Mouse (Mus musculus) kidney, adult 18-20 months (tissue): ENCODE measurements around the gene Mtx1.
"Not testable (repeated sequence)": the region's sequence is repeated elsewhere in the genome, so short reads cannot be mapped to it uniquely, and the experiment has no call there.

Experiments used
- DNase-seq: peaks from one replicate; pipeline ENCODE4 v3.0.0; 2021

The Mtx1 gene

DNA sequence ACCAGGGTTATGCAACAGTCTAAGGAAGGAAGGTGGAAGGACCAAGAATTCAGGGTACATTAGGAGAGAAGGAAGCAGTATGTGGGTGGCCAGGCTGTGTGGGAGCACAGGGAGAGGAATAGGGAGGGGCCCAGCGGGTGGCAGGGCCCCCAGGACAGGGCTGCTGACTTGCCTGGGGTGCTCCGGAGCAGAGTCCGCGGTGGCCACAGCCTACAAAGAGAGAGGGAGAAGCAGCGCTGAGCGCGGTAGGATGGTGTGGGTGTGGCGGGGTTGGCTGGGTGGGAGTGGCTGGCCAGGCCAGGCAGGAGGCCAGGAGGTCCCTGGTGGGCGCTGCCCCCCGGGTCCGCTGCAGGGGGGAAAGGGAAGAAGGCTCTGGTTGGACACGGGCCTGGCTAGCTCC lies 11.6 kb upstream of the Mtx1 start:
- DNase-seq: peak; percentile 19

DNA sequence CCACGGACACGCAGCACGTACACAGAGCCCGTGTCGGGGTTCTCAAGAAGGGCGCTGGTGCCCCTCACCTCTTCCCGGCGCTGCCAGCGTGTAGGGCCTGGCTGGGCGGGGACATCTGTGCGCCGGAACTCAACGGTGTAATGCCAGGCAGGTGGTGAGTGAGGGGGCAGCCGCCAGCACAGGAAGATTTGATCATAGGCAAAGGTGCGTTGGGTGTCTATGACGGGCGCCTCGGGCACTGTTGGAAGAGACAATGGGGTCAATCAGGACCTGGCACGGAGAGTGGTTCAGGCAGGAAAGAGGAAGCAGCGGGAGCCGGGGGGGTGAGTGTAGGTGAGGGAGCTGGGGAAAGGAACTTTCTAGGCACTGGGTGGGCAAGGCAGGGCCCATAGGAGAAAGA lies 10.8 kb upstream of the Mtx1 start:
- no peak for DNase-seq

DNA sequence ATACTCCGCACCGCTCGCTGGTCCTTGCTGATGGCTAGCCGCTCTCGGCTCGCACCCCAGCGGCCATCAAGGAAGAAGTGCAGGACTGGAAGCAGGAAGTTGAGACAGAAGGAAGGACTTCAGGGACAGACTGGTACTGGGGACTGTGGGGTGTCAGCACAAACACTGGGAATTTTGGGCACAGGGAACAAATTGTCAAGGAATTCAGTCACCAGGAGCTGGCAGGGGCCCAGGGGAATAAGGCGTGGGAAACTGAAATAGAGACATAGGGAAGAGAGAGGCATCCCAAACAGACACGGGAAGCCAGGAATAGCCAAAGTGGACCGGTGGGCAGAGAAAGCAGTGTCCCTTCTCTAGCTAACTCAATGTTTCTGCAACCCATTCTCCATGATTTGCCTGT lies 9.6 kb upstream of the Mtx1 start:
- DNase-seq: no peak

DNA sequence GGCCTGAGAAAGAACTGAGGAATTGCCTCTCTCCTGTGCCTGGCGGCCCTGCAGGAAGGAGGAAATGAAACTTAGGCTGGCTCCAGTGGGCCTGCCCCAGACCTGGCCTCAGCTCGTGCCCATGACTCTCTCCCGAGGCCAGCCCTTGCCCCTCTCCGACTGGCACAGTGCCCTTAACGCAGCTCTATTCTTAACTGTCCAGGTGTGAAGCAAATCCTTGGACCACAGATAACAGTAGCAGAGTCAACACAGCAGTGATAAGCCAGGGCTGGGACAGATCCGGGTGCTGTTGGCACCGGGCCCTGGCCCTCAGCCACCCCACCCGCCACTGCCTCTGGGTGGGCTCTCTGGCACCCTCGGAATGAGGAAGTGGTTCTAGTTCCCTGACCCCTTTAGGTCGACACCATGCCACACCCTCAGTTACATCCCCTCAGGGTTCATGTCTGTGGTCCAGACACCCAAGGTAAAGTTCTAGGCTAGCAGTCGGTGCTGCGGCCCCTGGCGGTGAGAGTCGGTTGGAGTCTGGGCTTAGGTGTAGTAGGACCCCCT lies 6.7 kb upstream of the Mtx1 start:
- peak; percentile 14 for DNase-seq

DNA sequence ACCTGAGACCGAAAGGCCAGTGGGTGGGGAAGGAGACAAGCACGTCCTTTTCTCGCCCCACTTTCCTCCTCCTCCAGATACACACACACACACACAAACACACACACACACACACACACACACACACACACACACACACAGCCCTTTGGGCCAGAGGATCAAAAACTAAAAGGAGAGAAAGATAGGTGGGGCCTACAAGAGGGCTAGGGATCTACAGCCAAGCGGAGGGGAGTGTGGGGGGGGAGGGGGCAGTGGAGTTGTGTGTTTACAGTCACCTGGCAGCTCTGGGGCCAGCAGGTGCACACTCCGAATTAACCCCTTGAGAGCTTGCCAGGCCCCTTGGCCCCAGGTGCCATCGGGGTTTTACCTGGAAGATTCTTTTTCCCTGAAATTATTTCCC lies 5.7 kb upstream of the Mtx1 start:
- DNase-seq: no peak

DNA sequence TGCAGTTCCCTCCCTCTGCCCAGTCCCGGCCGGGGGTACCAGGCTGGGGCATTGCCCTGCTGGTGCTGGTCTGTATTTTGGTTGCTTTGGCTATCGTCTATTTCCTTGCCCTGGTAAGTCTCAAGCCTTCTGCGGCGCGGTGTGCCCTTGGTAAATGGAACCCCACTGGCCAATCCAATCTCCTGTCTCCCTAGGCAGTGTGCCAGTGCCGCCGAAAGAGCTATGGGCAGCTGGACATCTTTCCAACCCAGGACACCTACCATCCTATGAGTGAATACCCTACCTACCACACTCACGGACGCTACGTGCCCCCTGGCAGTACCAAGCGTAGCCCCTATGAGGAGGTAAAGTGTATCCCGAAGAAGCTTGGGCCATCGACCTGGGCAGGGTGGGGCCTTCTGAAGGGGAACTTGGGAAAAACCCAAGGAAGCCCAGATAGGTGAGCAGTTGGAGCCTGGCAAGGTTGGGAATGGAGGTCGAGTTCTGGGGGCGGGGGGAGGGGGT lies 4.9 kb upstream of the Mtx1 start:
- no peak for DNase-seq

DNA sequence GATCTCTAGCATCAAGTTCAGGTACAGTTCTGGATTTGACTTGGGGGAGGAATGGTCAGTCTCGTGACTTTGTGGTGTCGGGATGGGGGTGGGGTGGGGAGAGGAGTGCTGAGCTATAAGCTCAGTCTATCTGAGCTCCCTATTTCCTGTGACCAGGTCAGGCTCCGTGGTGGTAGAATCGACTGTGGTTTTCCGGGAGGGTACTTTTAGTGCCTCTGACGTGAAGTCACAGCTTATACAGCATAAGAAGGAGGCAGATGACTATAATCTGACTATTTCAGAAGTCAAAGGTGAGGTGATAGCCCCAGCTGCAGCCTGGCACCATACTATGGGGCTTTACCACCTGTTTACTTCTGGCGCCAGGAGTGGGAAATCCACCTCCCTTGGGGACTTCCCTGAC lies 4.5 kb upstream of the Mtx1 start:
- no peak for DNase-seq

DNA sequence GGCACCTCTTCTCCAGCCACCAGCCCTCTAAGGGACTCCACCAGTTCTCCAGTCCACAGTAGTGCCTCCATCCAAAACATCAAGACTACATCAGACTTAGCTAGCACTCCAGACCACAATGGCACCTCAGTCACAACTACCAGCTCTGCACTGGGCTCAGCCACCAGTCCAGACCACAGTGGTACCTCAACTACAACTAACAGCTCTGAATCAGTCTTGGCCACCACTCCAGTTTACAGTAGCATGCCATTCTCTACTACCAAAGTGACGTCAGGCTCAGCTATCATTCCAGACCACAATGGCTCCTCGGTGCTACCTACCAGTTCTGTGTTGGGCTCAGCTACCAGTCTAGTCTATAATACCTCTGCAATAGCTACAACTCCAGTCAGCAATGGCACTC lies 3.7 kb upstream of the Mtx1 start:
- no peak for DNase-seq

DNA sequence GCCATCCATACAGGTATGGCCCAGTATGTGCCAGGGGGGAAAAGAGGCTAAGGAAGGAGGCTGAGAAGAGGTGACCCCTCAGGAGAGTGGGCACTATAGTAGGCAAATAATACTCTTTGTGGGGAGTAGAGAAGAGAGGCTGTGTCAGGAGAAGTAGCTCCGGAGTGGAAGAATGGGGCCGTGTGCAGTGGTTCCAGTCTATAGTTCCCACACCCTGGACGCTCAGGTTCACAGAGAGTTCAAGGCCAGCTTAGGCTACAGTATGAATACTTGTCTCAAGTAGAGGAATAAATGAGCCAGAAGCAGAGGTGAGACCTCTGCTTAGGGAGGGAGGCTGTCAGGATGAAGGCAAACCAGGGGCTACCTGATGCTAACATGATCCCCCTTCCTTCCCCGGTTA lies 2.4 kb upstream of the Mtx1 start:
- no peak for DNase-seq

DNA sequence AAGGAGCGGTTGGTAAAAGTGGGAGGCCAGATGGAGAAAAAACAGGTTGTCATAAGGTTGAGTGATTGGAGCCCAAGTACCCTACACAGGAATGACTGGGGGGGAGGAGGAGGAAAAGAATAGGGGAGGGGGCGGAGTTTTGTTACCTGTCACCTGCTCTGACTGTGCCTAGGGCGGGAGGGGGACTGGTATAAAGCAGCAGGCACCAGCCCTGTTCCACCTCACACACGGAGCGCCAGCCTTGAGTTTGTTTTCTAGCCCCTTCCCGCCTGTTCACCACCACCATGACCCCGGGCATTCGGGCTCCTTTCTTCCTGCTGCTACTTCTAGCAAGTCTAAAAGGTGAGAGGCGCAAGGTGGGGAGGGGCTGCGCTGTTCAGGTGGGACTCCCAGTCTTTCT lies 1.9 kb upstream of the Mtx1 start, which contains the start of gene Muc1:
TSS of gene Muc1 (plus strand) at position 222 of the 400 bp plus-strand sequence.
- DNase-seq: no peak

DNA sequence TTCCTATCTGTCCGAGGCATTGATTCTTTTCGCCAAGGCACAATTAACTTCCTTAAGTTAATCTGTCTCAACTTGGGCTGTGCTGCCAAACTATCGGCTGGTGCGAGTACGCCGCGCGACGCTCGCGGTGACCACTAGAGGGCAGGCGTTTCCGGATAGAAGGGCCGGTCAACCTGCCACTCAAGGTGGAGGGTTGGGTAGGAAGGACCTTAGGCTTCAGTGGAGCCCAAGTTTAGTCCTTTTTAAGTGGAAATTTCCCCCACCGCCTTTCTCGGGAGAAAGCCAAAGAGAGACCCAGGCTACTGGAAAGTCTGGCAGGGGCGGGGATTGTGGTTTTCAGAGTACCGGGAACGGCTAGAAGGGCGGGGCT lies 1.3 kb upstream of the Mtx1 start:
- peak; percentile 93 for DNase-seq

DNA sequence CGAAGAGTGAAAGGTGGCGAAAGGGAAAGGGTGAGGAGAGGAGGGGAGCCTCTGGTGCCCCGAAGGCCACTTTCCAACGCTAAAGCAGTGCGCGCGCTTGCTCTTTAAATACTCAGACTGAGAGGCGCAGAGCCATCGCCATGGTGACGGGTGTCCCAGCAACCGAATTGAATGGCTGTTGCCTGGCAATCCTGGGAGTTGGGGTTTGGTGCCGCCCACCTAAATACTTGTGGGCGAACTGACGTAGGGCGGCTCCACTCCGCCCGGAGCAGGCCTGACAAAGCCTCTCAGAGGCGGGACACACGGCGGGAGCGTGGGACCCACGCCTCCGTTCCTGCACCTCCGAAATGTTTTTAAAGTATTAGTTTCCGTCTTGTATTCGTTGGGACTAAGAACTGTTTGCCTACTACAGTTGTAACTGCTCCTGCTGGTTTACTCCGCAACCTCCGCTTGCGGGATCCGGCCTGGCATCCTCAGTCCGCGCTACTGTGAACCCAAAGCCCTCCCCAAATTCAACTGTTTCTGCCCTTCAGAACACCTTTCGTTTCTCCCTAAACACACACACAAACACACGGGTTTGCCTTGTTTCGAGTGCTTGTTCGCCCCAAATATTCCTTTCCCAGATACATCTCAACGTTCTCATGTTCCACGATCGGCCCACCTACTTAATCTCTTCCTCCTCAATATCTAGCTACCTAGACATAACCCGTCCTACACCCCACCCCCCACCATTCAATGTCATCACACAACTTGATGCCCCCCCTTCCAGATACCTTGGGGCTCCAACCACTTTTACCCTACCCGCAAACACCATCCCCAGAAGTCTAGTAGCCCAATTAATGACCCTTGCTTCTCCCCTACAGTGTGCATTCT lies 655 bp upstream of the Mtx1 start:
- peak; percentile 86 for DNase-seq

DNA sequence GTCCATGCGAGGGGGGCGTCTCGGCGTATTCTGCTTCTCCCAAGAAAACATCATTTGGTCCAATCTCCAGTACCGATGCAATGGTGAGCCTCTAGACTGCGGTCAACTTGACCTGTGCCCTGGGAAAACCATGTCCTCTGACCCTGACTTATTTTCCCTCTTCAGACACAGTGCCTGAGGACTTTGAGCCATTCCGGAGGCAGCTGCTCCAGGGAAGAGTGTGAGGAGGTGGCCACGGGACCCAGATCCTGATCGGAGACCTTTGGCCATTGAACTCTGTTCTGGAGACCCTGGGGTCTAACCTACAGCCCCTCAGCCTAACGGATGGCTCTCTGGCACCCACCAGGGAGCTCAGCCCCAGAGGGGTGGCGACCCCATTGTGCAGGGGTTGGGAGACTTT lies 527 bp downstream of the Mtx1 start:
- DNase-seq: no peak

DNA sequence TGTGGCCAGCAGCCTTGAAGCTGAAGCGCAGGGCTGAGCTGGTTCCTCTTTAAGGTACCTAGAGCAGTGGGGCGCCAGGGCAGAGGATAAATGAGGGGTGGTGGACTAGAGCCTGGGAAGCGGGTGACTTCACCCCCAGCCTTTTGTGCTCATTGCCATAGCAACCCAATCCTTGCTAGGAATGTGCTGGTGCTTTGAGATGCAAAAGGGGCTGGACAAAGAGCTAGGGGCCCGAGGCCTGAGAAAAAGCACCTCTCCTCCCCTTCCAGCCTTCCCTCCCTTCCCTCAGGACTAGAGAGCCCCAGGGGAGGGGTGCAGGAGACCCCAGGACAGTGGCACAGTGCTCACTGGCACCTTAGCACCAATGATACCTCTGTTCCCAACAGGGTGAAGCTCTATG lies 970 bp downstream of the Mtx1 start:
- no peak for DNase-seq

DNA sequence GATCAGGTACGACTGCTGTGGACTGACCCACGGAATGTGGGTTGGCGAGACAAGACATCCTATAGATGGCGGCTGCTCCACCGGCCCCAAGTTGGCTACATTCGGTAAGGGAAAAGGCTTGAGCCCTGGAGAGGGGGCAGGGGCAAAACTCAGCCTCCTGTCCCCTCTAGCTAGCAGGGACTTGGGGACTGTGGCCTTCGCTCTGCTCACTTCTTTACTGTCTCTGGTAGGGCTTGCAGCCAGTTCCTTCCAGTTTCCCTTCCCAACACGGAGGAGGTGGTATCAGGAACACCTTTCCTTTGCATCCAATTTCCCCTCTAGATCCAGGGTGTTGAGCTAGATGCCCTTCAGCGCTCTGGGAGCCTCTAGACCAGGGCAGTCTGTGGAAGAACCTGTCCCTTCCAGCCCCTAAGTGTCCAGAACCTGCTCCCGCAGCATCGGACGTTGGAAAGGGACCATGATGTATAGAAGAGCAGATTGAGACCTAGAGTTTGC lies 1.5 kb downstream of the Mtx1 start:
- DNase-seq: no peak

DNA sequence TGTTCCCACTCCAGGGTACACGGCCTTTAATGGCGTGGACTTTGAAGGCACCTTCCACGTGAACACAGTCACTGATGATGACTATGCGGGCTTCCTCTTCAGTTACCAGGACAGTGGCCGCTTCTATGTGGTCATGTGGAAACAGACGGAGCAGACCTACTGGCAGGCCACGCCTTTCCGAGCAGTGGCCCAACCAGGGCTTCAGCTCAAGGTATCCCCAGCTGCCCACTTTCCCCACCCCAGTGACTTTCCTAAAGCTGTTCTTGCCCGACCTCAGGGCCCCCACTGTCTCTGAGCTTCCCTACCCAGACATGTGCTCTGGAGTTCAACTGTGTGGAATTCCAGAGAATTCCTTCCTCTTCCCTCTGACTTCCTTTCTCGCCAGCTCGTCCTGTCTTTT lies 2.1 kb downstream of the Mtx1 start:
- no peak for DNase-seq

DNA sequence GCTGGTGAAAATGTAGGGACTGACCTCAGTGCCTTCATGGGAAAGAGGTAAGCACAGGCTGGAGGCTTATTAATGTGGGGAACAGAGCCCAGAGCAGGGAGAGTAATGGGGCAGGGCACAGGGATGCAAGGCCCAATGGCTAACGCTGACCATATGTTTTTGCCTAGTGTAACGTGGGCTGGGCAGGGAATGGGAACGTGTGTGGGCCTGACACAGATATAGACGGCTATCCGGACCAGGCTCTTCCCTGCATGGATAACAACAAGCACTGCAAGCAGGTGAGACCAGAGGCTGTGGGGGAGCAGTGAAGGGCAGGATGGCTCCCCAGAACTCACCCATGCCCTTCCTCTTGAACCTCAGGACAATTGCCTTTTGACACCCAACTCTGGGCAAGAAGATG lies 5.7 kb downstream of the Mtx1 start:
- no peak for DNase-seq

DNA sequence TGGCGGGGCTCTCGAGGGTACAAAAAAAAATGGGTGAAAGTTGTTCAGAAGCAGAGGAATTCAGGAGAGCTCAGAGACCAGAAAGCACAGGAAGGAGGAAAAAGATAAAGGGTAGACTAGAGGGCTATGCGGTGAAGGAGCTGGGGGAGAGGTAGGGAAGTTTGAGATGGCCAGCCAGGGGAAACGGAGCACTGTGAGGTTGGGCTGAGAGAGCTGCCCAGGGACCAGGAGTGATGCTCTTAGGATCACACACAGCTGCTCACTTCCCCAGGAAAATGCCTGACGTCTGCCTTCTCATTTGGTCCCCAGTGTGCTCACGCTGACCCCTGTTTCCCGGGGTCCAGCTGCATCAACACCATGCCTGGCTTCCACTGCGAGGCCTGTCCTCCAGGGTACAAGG lies 7.3 kb downstream of the Mtx1 start:
- DNase-seq: no peak

DNA sequence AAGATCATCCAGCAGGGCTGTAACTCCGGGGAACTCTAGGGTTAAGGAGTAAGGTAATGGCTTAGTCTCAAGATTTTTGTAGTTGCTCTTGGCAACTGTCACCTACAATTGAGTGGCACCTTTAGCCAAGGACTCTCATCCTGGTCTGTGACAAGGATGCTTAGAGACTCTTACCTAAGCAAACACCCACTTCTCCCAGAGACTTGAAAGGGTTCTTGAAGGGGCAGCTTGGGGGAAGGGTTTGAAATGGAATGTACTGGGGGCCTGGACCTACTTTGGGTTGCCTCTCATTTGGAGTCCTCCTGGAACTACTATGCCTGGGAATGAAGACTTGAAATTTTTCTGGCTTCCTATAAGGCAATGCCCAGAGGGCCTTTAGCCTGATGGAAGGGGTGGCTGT lies 8.6 kb downstream of the Mtx1 start:
- DNase-seq: no peak

DNA sequence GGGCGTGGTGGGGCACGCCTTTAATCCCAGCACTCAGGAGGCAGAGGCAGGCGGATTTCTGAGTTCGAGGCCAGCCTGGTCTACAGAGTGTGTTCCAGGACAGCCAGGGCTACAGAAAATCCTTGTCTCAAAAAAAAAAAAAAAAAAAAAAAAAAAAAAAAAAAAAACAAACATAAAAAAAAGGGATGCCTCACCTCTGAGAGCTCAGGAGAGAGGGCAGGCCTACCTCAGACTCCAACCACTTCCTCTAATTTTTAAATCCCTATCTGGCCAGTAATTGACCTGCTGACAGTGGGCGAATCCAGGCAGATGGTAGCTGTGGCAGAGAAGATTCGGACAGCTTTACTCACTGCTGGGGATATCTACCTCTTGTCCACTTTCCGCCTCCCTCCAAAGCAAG lies 10.5 kb downstream of the Mtx1 start:
- not testable (repeated sequence) for DNase-seq

DNA sequence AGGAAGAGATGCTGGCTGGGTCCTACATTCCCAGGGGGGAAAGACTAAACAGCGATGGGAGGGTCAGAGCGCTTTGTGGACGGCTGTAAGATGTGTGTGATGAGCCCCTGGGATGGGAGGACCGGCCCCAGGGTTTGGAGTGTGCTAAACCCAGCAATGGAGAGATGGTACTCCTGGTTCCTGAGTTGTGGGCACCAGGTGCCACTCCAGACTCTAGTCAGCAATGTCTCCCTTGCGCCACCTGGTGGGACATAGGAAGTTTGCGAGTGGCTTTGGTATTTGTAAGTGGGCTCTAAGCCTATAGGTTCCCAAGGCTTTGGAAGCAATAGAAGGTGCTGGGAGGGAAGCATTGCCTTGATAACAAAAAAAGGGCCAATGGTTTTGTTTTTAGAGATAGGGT lies 11.0 kb downstream of the Mtx1 start:
- peak; percentile 88 for DNase-seq

DNA sequence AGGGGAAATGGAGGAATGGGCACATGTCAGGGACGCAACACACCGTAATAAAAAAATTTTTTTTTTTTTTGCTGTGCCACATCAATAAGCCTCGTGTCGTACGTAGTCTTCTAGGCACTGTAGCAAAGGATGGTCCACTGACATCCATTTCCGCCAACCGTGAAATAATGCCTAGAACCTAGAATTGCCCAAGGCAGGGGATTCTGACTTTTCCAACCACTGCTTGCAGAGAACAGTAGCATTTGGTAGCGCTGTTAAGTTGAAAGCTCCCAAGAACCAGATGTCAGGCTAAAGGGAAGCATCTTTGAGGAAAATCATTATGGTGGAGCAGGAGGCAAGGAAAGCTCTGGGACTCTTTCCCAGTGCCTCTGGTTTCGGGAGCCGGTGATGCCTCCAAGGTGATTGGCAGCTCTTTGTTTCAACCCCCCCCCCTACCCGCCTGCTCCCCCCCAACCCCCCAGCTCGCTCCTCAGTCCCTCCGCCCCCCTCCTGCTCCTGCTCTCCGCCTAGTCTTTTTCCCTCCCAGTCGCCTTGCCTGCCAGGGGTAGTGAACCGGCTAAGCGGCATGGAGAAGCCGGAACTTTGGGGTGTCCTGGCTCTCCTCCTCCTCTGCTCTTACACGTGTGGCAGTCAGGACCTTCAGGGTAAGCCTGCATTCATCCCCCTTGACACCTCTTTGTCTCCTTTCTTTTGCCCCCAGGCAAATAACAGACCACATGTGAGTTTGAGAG lies 12.0 kb downstream of the Mtx1 start, which contains the start of gene Thbs3:
TSS of gene Thbs3 (plus strand) at position 500 of the 731 bp plus-strand sequence.
- no peak for DNase-seq

DNA sequence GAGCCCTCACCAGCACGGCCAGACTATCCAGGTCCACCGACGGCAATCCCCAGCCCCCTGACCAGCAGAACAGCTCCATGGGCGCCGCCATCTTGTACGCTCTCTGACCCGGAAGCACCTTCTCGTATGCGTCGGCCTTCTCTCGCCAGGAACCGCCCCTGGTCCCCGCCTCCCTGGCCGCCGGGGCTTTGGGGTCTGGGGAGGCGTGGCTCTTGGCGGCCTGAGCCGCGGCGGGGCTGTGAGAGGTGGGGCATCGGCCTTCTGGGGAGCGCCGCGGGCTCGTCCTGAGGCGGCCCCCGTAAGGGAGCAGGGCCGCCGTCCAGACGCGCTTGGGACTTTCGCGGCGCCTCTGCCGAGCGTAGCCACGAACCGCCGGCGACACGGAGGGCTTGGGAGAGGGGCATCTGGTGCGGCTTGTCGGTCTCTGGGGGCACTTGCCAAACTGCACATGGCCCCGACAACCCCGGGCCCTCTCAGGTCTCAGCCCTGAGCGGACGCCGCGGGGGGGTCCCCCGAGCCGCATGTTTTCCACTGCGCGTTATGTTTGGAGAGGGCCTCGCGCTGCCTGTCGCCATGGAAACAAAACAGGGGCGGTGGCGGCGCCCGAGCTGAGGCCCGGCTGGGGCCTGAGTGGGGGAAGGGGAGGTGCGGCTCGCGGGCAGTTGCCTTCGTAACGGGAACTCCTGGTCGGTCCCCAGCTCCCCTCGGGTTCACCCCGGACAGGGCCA lies 12.9 kb downstream of the Mtx1 start:
- peak; percentile 92 for DNase-seq
